Mouse (Mus musculus): ENCODE results near the gene Bicc1. TPM values are rescaled to one million over a fixed set of nuclear protein-coding genes. Genes with fewer than 3 reads are reported as not detected.
"Not testable (repeated sequence)": the region's sequence is repeated elsewhere in the genome, so short reads cannot be mapped to it uniquely, and the experiment has no call there.

The Bicc1 gene
- total and polyA plus RNA-seq, 2 experiments from 2014 or later, result 4.6 to 5.2 TPM

DNA sequence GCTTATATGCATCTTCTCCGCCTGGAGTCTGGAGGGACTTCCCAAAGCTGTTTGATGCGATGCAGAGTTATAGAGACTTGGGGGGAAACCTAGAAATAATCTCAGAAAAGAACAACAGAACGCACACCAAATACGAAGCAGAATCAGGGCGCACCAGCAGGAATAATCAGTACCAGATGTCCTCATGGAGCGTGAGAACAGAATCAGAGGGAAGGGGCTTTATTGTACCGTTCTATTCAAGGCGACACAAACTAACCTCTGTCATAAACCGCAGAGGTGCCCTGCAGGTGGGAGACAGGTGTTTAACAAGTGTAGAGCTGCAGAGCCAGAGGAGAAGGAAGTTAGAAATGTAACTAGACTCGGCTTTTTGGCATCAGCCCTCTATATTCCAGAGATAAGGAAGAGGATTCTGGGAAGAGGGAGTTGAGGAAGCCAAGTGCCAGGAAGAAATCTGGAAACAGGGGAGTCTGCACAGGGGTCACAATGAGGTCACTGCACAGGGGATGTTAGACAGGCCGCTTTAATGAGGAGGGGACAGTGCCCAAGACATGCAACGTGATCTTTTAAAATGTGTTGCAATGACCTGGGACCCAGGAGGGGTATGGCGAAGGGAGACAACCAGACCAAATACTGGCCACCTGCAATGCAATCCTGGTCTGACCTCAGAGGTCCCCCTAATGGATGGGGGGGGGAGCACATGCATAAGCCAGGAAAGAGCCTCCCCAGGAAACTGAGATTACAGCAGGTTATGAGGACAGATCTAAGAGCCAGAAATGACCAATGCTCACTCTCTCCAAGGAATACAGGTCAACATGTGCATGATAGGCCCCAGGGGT lies 190.4 kb downstream of the Bicc1 start:
- ATAC-seq (no peak), DNase-seq (no peak)
- TF ChIP-seq CTCF (IDR thresholded peaks at IDR 0.05; ENCODE audit: low read depth), result no peak
- H3K27ac ChIP-seq (ENCODE audit: low read depth, low read length), result no peak overlapping the region
- no peak overlapping the region for H3K9ac ChIP-seq
- H3K9me3 ChIP-seq (ENCODE audit: low read length), result no peaks in the 10 kb centered on the region
- no peaks in the 10 kb centered on the region for H3K4me1 ChIP-seq (ENCODE audit: insufficient read depth)
- no peaks in the 10 kb centered on the region for H3K27me3 ChIP-seq (ENCODE audit: insufficient read depth, low read length)
- H3K4me3 ChIP-seq (ENCODE audit: low read depth, low read length), result no peak overlapping the region
- H3K36me3 ChIP-seq (ENCODE audit: insufficient read depth), result no peaks in the 10 kb centered on the region
- H3K4me2 ChIP-seq (ENCODE audit: low read depth), result no peak overlapping the region
- WGBS, result 77% methylated on average over 13 of the region's 13 CpGs

DNA sequence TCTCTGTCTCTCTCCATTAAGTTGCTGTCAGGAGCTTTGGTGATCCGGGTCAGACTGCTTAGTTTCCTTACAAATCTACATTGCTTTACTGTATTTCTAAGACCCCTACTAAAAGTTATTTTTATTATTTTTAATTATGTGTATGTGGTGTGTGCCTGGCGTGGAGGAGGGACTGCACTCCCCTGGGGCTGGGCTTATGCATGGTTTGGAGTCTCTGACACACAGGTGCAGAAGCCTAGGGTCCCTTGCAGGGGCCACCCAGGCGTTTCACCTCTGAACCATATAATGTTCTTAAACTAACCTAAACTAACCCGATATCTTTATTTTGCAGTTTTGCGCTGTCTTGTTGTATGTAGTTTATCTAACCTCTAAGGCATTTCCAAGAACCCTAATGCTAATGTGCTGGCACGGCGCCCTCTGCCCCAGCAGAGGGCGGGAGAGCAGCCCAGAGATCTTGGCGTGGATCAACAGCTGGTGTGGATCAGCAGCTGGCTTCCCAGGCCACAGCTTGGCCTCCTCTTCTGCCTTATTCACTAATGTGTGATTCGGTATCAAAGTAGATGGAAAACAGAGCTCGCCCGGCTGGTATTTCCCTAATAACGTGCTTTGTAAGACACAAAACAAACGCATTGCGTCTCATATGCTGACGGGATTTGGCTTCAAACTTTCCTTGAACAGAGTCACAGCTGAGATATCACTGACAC lies 192.7 kb downstream of the Bicc1 start:
- 58% methylated on average over 16 of the region's 16 CpGs for WGBS

DNA sequence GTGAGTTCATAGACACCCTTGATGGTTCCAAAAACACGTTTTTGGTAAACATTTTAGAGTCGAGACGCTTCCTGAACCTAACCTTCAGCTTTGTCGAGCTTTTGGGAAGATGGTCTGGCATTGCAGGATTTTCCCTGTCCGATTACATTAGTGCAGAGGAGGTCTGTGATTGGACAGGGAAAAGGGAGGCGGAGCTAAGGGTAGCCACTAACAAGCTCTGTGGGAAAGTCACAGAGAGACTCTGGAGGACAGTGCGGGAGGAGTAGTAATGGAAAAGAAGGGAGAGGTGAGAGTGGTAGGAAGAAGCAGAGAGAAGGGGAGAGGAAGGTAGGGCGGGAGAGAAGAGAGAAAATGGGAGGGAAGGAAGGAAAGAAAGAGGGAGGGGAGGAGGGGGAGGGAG lies 194.8 kb downstream of the Bicc1 start:
- ATAC-seq, result peak; percentile 36; the same call in 1 of the 2 replicates
- Histone ChIP-seq H3K9me3 (ENCODE audit: low read length) (no peaks in the 10 kb centered on the region), H3K27me3 (ENCODE audit: insufficient read depth, low read length) (no peaks in the 10 kb centered on the region), H3K27ac (ENCODE audit: low read depth, low read length) (no peak overlapping the region), H3K9ac (no peak overlapping the region), H3K4me1 (ENCODE audit: insufficient read depth) (no peaks in the 10 kb centered on the region), H3K4me3 (ENCODE audit: low read depth, low read length) (no peak overlapping the region), H3K36me3 (ENCODE audit: insufficient read depth) (no peaks in the 10 kb centered on the region), H3K4me2 (ENCODE audit: low read depth) (no peak overlapping the region)
- TF ChIP-seq CTCF (IDR thresholded peaks at IDR 0.05; ENCODE audit: low read depth), result no peak
- WGBS, result 41% methylated on average over 8 of the region's 8 CpGs
- no peak for DNase-seq

More for the DNA sequence above, 192.7 kb downstream of the Bicc1 start:
- DNase-seq (peak; percentile 32), ATAC-seq (no peak; the same call in 1 of the 2 replicates)
- Histone ChIP-seq H3K9me3 (ENCODE audit: low read length) (no peaks in the 10 kb centered on the region), H3K27ac (ENCODE audit: low read depth, low read length) (no peak overlapping the region), H3K27me3 (ENCODE audit: insufficient read depth, low read length) (no peaks in the 10 kb centered on the region), H3K4me1 (ENCODE audit: insufficient read depth) (no peaks in the 10 kb centered on the region), H3K36me3 (ENCODE audit: insufficient read depth) (no peaks in the 10 kb centered on the region), H3K4me2 (ENCODE audit: low read depth) (no peak overlapping the region), H3K4me3 (ENCODE audit: low read depth, low read length) (no peak overlapping the region), H3K9ac (no peak overlapping the region)
- peak; percentile 12; the same call in 1 of the 2 replicates for TF ChIP-seq CTCF (IDR thresholded peaks at IDR 0.05; ENCODE audit: low read depth)

DNA sequence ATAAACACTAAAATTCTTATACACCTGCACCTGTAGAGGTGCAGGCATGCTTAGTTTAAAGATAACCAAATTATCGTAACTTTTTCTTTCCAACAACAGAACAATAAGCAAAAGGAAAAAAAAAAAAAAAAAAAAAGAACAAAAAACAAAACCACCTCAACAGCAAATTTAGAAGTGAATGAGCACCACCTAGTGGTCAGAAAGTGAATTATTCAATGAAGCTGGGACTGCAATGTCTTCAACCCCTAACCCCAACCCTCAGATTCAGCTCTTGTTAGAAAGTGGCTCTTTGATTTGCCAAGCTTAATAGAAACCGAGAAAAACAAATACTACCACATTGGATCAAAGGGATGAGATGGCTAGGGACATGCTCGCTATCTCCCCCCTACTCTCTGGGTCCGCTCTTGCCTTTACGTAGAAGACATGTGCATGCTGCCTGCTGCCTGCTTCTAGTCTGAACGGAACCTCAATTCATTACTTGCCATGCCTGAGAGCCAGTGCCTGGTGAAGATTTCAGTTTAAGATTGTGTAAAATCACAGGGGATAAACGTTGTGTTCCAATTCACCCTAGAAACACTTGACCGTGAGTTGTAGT lies 195.8 kb downstream of the Bicc1 start:
- Histone ChIP-seq H3K27me3 (ENCODE audit: insufficient read depth, low read length) (no peaks in the 10 kb centered on the region), H3K9me3 (ENCODE audit: low read length) (no peaks in the 10 kb centered on the region), H3K4me3 (ENCODE audit: low read depth, low read length) (no peak overlapping the region), H3K36me3 (ENCODE audit: insufficient read depth) (no peaks in the 10 kb centered on the region), H3K9ac (no peak overlapping the region), H3K4me1 (ENCODE audit: insufficient read depth) (no peaks in the 10 kb centered on the region), H3K4me2 (ENCODE audit: low read depth) (no peak overlapping the region), H3K27ac (ENCODE audit: low read depth, low read length) (no peak overlapping the region)
- TF ChIP-seq CTCF (IDR thresholded peaks at IDR 0.05; ENCODE audit: low read depth), result peak; percentile 80
- DNase-seq, result peak; percentile 90
- ATAC-seq, result no peak; the same call in 1 of the 2 replicates
- 53% methylated on average over 8 of the region's 8 CpGs for WGBS

DNA sequence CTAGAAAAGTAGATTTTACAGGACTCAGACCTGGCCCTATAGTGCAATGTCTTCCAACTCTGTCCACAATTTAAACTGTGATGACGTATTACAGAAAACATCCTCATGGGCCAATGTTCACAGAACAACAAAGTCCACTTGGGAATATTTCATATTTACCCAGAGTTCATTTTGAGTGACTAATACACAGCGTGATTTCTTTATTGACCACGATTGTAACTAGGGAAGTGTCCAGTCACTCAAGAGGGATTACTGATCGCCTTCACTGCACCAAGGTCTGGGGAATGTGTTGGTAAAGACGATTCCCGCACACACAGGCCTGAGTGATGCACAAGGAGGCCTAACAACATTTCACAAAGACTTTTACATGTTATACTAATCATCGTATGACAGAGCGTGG lies 197.9 kb downstream of the Bicc1 start:
- H3K9me3 ChIP-seq (ENCODE audit: low read length), result no peaks in the 10 kb centered on the region
- no peaks in the 10 kb centered on the region for H3K27me3 ChIP-seq (ENCODE audit: insufficient read depth, low read length)
- no peak overlapping the region for H3K4me3 ChIP-seq (ENCODE audit: low read depth, low read length)
- no peaks in the 10 kb centered on the region for H3K4me1 ChIP-seq (ENCODE audit: insufficient read depth)
- no peak for TF ChIP-seq CTCF (IDR thresholded peaks at IDR 0.05; ENCODE audit: low read depth)
- H3K4me2 ChIP-seq (ENCODE audit: low read depth), result no peak overlapping the region
- WGBS, result 83% methylated on average over 8 of the region's 8 CpGs
- ATAC-seq, result no peak
- H3K36me3 ChIP-seq (ENCODE audit: insufficient read depth), result no peaks in the 10 kb centered on the region
- H3K27ac ChIP-seq (ENCODE audit: low read depth, low read length), result no peak overlapping the region
- H3K9ac ChIP-seq, result no peak overlapping the region
- DNase-seq, result no peak

DNA sequence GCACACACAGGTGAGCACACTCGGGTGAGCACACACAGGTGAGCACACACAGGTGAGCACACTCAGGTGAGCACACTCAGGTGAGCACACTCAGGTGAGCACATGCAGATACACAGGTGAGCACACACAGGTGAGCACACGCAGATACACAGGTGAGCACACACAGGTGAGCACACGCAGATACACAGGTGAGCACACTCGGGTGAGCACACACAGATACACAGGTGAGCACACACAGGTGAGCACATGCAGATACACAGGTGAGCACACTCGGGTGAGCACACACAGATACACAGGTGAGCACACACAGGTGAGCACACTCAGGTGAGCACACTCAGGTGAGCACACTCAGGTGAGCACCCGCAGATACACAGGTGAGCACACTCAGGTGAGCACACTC lies 199.1 kb downstream of the Bicc1 start:
- H3K4me3 ChIP-seq (ENCODE audit: low read depth, low read length); H3K4me1 ChIP-seq (ENCODE audit: insufficient read depth); DNase-seq; H3K36me3 ChIP-seq (ENCODE audit: insufficient read depth); H3K9me3 ChIP-seq (ENCODE audit: low read length); H3K9ac ChIP-seq; H3K27ac ChIP-seq (ENCODE audit: low read depth, low read length); ATAC-seq; H3K27me3 ChIP-seq (ENCODE audit: insufficient read depth, low read length); H3K4me2 ChIP-seq (ENCODE audit: low read depth): not testable (repeated sequence)
- 96% methylated on average over 6 of the region's 6 CpGs for WGBS
